Mouse (Mus musculus) lung, postnatal 4 days (tissue): ENCODE results near the gene Zmym5.
"Not testable (repeated sequence)": the region's sequence is repeated elsewhere in the genome, so short reads cannot be mapped to it uniquely, and the experiment has no call there.

ENCODE experiments used
- DNase-seq, 2 experiments: peaks; one replicate each; pipeline ENCODE4 v3.0.0; 2021

The Zmym5 gene

GRCm38 (mm10) chr14:56776571-56777238, 34.8 kb downstream of the Zmym5 start:
- no peak for DNase-seq

GRCm38 (mm10) chr14:56775416-56775815, 36.1 kb downstream of the Zmym5 start:
- no peak for DNase-seq

- DNase-seq, result not testable (repeated sequence)
Measured at GRCm38 (mm10) chr14:56766438-56766837, 45.1 kb downstream of the Zmym5 start.

- DNase-seq, result not testable (repeated sequence)
Measured at GRCm38 (mm10) chr14:56765117-56765516, 46.4 kb downstream of the Zmym5 start.

GRCm38 (mm10) chr14:56751282-56751681, 60.2 kb downstream of the Zmym5 start:
- no peak for DNase-seq
